Mouse (Mus musculus) spleen, embryonic (tissue): Measurements from ENCODE around the gene Stat5b.

Experiments
- CTCF ChIA-PET: fragments of 350-600 bp; sonication (Branson Sonifier 250); formaldehyde crosslinking; loops from one replicate; lab custom pipeline; 2022; lab: Charles Lee

The Stat5b gene

DNA sequence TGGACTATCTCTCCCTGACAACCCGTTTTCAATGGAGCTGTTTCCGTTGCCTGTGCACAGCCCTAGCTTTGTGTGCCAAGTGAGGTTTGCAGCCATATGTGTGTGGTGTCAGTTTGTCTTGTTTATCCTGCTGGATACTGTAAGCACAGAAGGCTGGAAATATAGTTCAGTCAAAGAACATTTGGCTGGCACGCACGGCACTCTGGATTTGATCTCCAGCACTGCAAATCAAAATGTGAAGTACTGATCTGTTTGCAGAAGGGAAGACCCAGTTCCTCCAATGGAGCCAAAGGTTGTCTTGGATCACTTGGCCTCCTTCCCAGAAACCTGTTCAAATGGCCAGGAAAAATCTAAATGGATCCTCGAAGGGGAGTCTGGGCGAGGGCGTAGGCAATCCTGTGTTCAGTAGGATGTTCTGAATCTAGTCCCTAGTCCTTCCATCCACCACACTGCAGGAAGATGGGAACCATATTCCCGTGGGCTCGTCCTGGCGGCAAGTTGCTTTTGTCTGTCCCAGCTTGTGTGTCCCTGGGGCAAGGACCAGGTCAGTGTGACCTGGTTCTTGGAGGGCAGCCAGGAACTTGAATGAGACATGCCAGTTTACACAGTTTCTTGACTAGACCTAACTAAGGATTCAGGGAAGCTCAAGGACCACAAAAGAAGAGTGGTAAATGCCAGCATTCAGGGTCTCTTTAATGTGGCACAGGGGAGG is 19.9 kb upstream of the Stat5b start:
- CTCF ChIA-PET: interaction anchor here (0.6 kb wide), 1 partner anchor 94 kb away, joined by 5 read pairs; no protein-coding TSS in a partner anchor

GRCm38 (mm10) chr11:100865618-100866017 is 15.1 kb upstream of the Stat5b start:
- CTCF ChIA-PET: no interaction called here

- CTCF ChIA-PET: no interaction called here
Measured at GRCm38 (mm10) chr11:100863141-100863540, 12.6 kb upstream of the Stat5b start.

DNA sequence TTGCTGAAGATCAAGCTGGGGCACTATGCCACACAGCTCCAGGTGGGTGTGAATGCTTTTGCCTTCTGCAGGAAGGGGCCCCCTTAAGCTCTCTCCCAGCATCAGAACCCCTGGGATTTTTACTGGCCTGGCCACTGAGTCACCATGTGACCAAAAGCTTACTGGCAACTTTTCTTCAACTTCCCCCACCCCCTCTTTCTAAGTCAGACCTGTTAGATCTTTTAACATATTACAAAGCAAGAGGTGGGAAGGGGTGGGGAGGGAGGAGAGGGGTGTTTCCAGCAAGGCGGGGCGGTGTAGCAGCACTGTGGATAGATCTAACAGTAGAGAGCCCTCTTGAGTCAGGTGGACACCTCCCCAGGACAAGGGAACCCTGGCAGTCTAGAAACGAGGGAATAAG is 11.3 kb upstream of the Stat5b start:
- CTCF ChIA-PET: interaction anchor here (0.6 to 1.1 kb wide), 3 partner anchors 12 to 69 kb away, joined by 3 to 5 read pairs (median 3); partner anchors contain the start of gene Stat5b

DNA sequence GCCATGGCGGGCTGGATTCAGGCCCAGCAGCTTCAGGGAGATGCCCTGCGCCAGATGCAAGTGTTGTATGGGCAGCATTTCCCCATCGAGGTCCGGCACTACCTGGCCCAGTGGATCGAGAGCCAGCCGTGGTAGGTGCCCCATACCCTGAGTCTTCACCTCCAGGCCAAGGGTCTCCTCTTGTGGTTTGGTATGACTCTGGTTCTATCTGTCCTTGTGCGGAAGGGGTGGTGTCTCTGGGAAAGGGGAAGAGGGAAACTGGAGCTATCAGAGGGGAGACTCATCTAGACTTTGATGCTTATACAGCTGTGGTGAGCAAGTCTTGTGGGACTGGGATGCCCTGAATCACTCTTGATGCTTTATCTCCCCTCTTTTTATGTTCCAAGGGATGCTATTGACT is 10.8 kb upstream of the Stat5b start:
- CTCF ChIA-PET: interaction anchor here (0.9 to 1.1 kb wide), 2 partner anchors 11 to 12 kb away, joined by 3 read pairs; partner anchors contain the start of gene Stat5b

DNA sequence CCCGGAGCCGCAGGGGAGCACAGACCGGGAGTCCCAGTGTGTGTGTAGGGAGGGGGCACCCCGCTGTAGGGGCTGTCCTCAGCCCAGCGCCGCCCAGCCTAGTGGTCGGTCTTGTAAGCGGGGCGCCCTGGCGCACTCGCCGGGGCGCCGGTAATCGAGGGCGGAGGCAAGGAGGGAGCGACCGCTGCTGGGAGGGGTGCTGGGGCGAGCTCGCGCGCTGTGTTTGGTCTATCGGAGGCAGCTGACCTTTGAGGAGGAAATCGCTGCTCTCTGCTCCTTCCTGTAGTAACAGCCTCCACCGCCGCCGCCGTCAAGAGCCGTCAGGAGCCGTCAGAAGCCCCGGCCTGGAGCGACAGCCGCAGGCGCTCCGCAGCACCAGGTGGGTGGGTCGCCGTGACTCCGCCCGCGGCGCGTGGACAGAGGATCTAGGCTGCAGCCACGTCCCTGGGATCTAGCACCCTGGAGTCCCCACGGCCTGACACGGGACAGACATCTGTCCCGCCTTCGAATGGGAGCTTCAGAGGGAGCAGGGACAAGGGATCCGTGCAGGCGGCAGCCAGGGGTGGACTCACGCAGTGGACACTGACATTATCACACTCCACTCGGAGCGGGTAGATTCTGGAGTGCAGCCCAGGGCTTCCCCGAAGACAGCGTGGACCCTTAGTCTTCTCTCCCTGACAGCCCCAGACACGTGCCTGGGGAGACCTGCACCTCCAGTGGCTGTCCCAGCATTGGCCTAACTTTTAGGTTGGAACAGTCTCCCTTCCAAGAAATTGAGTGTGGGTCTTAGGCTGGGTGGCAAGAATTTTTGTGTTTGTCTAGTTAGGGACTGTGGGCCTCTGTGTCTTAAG is 9.9 kb upstream of the Stat5b start:
- CTCF ChIA-PET: interaction anchor here (0.6 to 2.0 kb wide), 3 partner anchors 10 to 50 kb away, joined by 3 to 6 read pairs (median 5); partner anchors contain the start of gene Stat5b

DNA sequence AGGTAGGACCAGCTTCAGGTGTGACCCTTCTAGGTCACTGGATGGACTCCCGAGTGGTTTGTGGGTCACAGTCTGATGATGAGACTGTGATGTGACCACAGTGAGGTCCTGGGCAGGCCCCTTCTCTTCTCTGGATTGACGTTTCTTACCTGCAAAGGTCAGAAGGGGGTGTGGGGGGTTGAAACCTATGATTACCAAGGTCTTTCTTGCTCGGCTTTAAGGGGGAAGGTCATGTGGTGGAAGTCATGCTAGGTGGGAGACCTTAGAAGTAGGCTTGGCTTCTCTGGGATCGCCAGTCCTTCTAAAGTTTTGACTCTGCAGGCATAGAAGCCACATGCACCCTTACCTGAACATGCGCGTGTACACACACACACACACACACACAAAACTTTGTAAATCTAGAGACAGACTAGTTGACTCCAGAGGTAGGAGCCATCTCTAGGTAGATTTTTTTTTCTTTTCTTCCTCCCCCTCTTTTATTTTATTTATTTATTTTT is 9.1 kb upstream of the Stat5b start:
- CTCF ChIA-PET: interaction anchor here (0.9 to 2.0 kb wide), 3 partner anchors 18 to 44 kb away, joined by 3 to 6 read pairs (median 5); no protein-coding TSS in a partner anchor

DNA sequence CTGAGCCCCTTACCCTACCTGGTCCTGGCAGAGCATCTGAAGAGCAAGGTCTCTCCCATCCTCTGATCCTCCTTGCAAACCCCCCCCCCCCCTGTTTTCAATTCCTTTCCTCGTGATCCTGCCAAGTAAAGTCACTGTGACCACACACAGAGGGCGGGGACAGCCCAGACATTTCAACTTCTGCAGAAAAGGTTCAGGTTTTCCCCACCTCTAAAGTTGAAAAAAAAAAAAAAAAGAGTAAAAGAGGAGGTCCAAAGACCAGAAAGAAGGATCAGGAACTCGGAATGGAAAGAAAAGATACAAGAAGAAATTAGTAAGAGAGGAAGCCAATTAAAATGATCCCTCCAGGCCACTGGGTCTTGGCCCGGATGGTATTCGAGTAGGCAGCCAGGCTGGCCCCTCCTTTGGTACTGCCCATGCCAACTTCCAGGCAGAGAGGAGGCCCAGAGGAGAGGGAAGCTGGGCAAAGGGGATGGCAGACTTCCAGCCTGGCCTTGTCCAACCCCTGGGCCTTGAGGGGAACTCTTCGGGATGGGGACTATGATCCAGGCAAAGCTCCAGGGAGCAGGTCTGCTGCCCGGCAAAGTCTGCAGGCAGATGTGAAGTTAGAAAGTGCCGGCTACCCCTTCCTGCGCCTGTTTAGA is 8.5 kb upstream of the Stat5b start, which contains the start of gene Stat5a:
Gene Stat5a (plus strand): TSS at position 417 of the 644 bp plus-strand sequence.
- CTCF ChIA-PET: interaction anchor here (0.6 to 2.0 kb wide), 5 partner anchors 17 to 535 kb away, joined by 3 to 6 read pairs (median 3); no protein-coding TSS in a partner anchor

DNA sequence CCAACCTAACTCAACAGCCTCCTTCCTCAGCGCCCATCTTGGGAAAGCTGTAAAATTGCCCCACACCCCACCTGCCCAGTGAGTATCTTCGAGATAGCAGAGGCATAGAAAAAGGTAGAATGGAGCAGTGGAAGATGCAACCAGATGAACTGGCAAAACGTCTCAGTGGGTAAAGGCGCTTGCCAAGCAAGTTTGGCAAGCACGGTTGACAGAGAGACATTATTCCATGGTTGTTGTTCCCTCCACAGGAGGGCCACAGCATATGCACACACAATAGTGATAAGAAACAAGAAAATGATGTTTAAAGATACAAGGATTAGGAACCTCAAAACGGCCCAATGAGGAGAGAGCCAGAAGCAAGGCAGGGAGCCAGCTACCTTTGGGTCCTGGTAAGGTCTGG is 7.4 kb upstream of the Stat5b start:
- CTCF ChIA-PET: no interaction called here

DNA sequence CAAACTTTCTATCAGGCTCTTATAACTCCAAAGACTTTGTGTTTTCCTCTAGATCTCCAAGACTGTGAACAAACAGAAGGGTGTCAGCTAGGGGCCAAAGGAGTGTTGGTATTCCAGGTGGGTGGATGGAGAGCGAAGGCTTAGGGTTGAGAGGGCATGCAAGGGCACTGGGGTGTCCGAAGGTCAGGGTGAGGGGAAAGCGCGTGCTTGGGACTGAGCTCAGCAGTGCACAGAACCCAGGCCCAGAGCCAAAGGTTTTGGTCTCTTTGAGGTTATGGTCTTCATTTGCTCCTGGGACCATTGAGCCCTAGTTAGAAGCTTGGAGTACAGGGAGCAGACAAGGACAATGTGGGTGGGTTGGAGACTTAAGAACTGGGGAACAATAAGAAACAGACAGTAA is 4.7 kb upstream of the Stat5b start:
- CTCF ChIA-PET: no interaction called here

GRCm38 (mm10) chr11:100854268-100854667 is 3.7 kb upstream of the Stat5b start:
- CTCF ChIA-PET: no interaction called here

- CTCF ChIA-PET: no interaction called here
Measured at GRCm38 (mm10) chr11:100853018-100853417, 2.5 kb upstream of the Stat5b start.

DNA sequence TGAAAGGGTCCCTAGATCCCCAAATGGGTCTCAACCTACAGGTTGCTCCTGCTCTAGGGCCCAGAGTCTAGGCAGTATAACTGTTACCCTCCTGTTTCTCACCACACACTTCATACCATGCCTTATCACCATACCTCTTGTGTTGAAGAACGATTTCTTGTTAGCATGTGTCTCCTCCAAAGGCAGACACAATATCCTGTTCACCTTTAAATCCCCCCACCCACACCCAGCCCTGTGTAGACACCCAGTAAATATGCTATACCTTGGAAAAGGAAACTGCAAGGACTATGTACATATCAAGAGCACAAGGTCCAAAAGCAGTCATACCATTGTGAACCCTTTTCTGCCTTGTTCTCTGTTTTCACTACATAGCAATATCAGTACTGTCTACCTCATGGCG is 1.6 kb upstream of the Stat5b start:
- CTCF ChIA-PET: no interaction called here

DNA sequence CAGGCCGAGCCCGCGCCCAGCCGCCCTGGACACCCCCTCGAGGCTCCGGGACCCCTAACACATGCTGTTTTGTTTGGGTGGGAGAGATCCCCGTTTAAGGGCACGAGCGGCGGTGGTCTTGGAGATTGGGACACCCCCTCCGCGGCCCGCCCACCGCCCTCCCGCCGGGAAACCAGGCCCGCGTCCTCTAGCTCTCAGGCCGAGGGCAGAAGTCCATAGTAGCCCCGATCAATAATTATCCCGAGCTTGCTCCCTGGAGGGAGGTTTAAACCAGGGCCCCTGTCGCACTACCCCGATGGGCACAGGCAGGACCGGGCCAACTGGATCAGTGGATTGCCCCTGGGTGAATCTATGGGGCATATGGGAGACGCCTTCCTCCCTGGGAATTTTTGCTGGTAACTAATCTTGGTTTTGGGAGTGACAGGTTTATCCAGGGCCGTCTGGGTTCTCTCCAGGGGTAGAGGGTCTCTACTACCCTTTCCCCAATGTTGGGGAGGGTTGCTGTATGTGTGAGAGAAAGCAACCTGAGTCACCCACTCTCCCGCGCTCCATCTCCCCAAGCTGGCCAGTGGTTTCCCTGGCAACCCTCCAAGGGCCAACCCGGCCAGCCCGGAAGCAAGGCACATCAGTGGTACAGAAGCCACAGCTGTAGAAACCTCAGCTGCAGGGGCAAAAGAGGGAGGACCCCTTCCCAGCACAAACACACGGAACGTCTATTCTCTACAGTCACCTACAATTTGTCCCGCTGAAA is 429 bp upstream of the Stat5b start:
- CTCF ChIA-PET: interaction anchor here (0.6 to 1.1 kb wide), 2 partner anchors 10 to 321 kb away, joined by 3 read pairs; no protein-coding TSS in a partner anchor

GRCm38 (mm10) chr11:100849456-100850037 is 977 bp downstream of the Stat5b start:
- CTCF ChIA-PET: interaction anchor here (0.7 to 1.2 kb wide), 5 partner anchors 12 to 1358 kb away, joined by 3 to 18 read pairs (median 3); no protein-coding TSS in a partner anchor

DNA sequence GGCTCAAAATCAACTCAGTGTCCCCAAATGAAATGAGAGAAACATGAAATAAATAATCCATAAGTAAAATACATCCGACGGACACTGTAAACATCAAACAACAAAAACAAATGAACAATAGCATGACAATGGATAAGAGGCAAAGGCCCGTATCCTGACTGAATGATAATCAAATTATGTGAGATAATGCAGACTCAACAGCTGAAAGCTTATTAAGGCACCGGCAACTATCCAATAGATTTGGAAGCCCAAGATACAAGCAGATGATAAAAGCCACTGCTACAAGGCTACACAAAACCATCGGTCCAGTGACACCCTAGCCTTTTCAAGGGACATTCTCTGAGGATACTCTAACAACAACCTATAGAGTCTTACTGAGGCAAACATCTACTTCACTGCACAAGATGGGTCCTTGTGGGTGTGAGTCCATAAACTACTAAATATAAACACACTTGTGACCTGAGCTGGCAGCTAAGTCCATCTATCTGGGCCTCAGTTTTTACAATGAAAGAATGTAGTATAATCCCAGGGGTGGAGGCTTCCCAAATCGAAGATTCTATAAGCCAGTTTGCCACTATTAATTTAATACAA is 1.6 kb downstream of the Stat5b start:
- CTCF ChIA-PET: interaction anchor here (1.0 to 1.2 kb wide), 2 partner anchors 13 to 43 kb away, joined by 3 read pairs; no protein-coding TSS in a partner anchor

DNA sequence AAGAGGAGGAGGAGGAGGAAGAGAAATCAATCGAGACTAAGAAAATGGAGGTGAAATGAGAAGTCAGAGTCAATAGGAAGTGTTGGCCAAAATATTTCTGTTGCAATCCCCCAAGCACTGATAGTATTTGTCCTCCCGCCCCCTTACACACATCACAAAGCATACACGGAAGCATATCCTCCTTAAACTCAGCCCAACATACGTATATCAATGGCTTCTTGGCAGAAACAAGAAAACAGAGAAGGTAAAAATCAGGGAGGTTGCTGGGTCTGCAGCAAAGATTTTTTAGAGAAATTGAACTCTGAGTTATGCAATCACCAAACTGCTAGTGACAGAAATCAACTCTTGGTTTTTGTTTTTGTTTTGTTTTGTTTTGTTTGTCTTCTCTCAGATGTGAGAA is 2.4 kb downstream of the Stat5b start:
- CTCF ChIA-PET: no interaction called here

DNA sequence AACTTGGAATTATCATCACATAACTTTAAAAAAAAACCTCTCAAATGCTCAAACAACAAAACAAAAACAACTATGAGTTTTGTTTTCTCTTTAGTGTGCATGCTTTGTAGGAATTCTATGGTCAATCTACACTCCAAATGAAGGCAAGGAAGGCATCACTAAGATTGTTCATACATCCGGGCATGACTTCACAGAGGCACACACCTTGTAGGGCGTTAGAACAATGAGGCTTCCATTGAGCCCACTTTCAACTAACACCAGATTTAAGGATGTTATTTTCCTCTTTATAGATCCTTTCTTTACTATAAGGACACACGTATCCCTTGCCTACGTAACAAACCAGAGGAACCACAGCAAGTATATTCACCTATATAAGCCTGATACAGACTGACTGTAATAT is 3.0 kb downstream of the Stat5b start:
- CTCF ChIA-PET: no interaction called here

- CTCF ChIA-PET: no interaction called here
Measured at GRCm38 (mm10) chr11:100845793-100846192, 4.7 kb downstream of the Stat5b start.

GRCm38 (mm10) chr11:100844121-100844520 is 6.4 kb downstream of the Stat5b start:
- CTCF ChIA-PET: no interaction called here
